Mouse (Mus musculus) CD4-positive naive resting alpha-beta T cell, adult 76 days (primary cell): ENCODE results near the gene Isoc2b. TPM values are rescaled to one million over a fixed set of nuclear protein-coding genes. Genes with fewer than 3 reads are reported as not detected.

ENCODE experiments used
- total RNA-seq: library from RNA; stranded (reverse); gene quantifications from one replicate; pipeline ENCODE4 v1.2.4, GENCODE M21; 2023

Isoc2b gene
- total RNA-seq, result 5.8 TPM

GRCm38 (mm10) chr7:4870133-4870532 lies at the start of gene Isoc2b:
Isoc2b (minus strand) TSS chr7:4870258.

GRCm38 (mm10) chr7:4915007-4915665 lies 45.1 kb upstream of the Isoc2b start, which contains the start of gene Zfp628:
Zfp628 (plus strand) TSS chr7:4915217.

GRCm38 (mm10) chr7:4906466-4906950 lies 36.5 kb upstream of the Isoc2b start, which contains the start of gene Gm36210:
Gm36210 (minus strand) TSS chr7:4906516.

GRCm38 (mm10) chr7:4876753-4877221 lies 6.7 kb upstream of the Isoc2b start, which contains the start of gene Isoc2a:
Isoc2a (plus strand) TSS chr7:4877153.

GRCm38 (mm10) chr7:4844245-4844916 lies 25.7 kb downstream of the Isoc2b start, which contains the start of gene Shisa7:
Shisa7 (minus strand) TSS chr7:4844696.

GRCm38 (mm10) chr7:4812303-4813104 lies 57.6 kb downstream of the Isoc2b start, which contains the start of gene Ube2s:
Ube2s (minus strand) TSS chr7:4812590.

Other genes with a start within 250 kb of the Isoc2b start
- 51.6 TPM for gene Tmem86b, start 238.8 kb downstream of the Isoc2b start, total RNA-seq
- gene Ppp6r1, start 211.2 kb downstream of the Isoc2b start, total RNA-seq, result 282 TPM
- 71.8 TPM for gene Hspbp1, start 185.2 kb downstream of the Isoc2b start, total RNA-seq
- gene Brsk1, start 179.7 kb downstream of the Isoc2b start, total RNA-seq, result not detected
- 0.76 TPM for gene Tmem150b, start 145.0 kb downstream of the Isoc2b start, total RNA-seq
- 61.4 TPM for gene Kmt5c, start 130.1 kb downstream of the Isoc2b start, total RNA-seq
- 1.9 TPM for gene Cox6b2, start 117.2 kb downstream of the Isoc2b start, total RNA-seq
- gene Fam71e2, start 99.0 kb downstream of the Isoc2b start, total RNA-seq, result not detected
- gene Il11, start 87.4 kb downstream of the Isoc2b start, total RNA-seq, result not detected
- not detected for gene Tmem190, start 87.3 kb downstream of the Isoc2b start, total RNA-seq
- gene Tmem238, start 80.6 kb downstream of the Isoc2b start, total RNA-seq, result 1.7 TPM
- gene Rpl28, start 77.4 kb downstream of the Isoc2b start, total RNA-seq, result 1,948 TPM
- 177 TPM for gene Ube2s, start 57.7 kb downstream of the Isoc2b start, total RNA-seq
- 0.44 TPM for gene Shisa7, start 25.6 kb downstream of the Isoc2b start, total RNA-seq
- gene Isoc2a, start 6.9 kb upstream of the Isoc2b start, total RNA-seq, result 9.6 TPM
- gene Gm36210, start 36.3 kb upstream of the Isoc2b start, total RNA-seq, result not detected
- gene Zfp628, start 45.0 kb upstream of the Isoc2b start, total RNA-seq, result 42.6 TPM
- gene Nat14, start 51.8 kb upstream of the Isoc2b start, total RNA-seq, result 12.2 TPM
- 0.38 TPM for gene Ssc5d, start 55.5 kb upstream of the Isoc2b start, total RNA-seq
- 0.23 TPM for gene Sbk2, start 94.1 kb upstream of the Isoc2b start, total RNA-seq
- gene Sbk3, start 100.9 kb upstream of the Isoc2b start, total RNA-seq, result not detected
- gene Zfp579, start 125.9 kb upstream of the Isoc2b start, total RNA-seq, result 28.5 TPM
- gene Zfp524, start 144.2 kb upstream of the Isoc2b start, total RNA-seq, result 10.3 TPM
- 59.9 TPM for gene Fiz1, start 144.4 kb upstream of the Isoc2b start, total RNA-seq
- gene Gm44973, start 145.2 kb upstream of the Isoc2b start, total RNA-seq, result not detected
- gene Zfp865, start 150.1 kb upstream of the Isoc2b start, total RNA-seq, result 59.4 TPM
- 0.23 TPM for gene Ccdc106, start 150.3 kb upstream of the Isoc2b start, total RNA-seq
- 1.7 TPM for gene 4632433K11Rik, start 163.9 kb upstream of the Isoc2b start, total RNA-seq
- gene Zfp784, start 168.2 kb upstream of the Isoc2b start, total RNA-seq, result 7.5 TPM
- gene Zfp580, start 181.3 kb upstream of the Isoc2b start, total RNA-seq, result 2.5 TPM
- gene U2af2, start 191.9 kb upstream of the Isoc2b start, total RNA-seq, result 436 TPM
- gene Epn1, start 210.0 kb upstream of the Isoc2b start, total RNA-seq, result 114 TPM
- gene Rfpl4, start 246.7 kb upstream of the Isoc2b start, total RNA-seq, result not detected